Mouse (Mus musculus) small intestine, adult 2 months (tissue): ENCODE data around the gene Tnfsfm13.

ENCODE experiments used
- CTCF ChIP-seq: fragments of 200-500 bp; IDR thresholded peaks from 2 replicates; pipeline ENCODE4 v1.5.1; 2012; ENCODE audit warnings: low read depth, mild to moderate bottlenecking, control low read depth, inconsistent platforms, low read length, moderate library complexity, mixed read lengths; ENCODE audit not compliant: insufficient replicate concordance, insufficient read length; ENCODE audit errors: extremely low read depth
- POLR2A ChIP-seq: fragments of 200-500 bp; IDR thresholded peaks from 2 replicates; pipeline ENCODE4 v1.6.1; 2012; ENCODE audit warnings: low read depth, mild to moderate bottlenecking, control low read depth, inconsistent platforms, low read length, moderate library complexity

DNA sequence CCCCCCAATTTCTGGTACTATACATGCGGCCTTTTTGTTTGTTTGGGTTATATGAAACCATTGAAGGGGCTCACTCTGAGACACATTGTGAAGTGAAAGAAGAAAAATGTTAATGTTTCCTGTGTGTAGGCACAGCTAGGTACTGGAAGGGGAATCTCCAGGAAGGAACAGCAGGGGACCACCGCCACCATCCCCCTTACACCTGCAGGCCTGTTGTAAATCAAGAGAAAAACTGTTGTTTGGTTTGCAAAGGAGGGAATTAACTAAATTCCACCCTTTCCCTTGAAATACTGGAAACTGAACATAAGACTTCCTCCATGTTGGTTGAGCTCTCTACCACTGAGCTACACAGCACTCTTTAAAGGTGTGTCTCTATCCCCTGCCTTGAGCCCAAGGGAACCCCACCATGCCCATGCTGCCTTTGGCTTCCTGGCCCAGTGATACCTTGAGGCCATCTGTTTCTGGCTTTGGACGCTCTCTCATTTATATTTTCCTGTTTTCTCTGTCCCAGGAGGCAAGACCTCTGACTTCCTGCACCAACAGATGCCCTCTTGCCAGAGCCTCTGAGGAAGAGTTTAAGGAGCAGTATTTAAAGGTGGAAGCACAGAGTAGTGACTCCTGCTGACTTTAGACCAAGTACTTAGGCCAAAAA is 12.8 kb upstream of the Tnfsfm13 start:
- no peak for TF ChIP-seq CTCF
- TF ChIP-seq POLR2A: no peak
